Mouse (Mus musculus): Measurements from ENCODE around the gene Ccdc85c.

Gene Ccdc85c

DNA sequence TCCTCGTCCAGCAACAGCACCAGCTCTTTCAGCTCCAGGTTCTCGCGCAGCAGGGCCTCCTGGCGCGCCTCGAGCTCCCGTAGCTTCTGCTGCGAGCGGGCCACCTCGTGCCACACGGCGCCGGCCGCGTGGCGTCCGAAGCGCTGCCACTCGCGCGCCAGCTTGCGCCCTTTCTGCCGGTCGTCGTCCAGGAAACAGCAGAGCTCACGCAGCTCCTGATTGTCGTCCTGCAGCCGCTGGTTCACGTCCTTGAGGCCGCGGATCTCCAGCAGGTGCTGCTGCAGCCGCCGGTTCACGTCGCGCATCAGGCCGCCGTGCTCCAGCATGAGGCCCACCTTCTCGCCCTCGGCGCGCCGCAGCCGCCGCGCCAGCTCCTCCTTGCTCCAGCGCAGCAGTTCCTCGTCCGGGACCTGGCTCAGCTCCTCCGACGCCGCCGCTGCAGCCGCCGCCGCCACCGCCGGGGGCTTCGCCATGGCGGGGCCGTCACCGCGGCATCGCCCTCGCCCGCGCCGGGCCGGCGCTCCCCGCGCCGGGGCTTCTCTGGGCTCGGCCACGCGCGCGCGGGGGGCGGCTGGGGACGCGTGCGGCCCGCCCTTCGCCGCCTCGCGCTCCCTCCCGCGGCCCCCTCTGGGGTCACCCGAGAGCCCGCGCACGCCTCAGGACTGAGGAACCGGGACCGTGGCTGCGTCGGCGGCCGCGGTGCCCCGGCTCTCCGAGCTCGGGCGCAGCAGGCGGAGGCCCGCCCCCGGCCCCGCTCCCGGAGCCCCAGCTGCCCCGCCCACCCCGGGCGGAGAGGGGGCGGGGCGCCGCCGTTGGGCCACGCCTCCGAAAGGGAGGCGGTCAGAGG, at the start of gene Ccdc85c:
Ccdc85c (minus strand) TSS at position 765 of the 847 bp plus-strand sequence.
- peak; percentile 57 for DNase-seq

DNA sequence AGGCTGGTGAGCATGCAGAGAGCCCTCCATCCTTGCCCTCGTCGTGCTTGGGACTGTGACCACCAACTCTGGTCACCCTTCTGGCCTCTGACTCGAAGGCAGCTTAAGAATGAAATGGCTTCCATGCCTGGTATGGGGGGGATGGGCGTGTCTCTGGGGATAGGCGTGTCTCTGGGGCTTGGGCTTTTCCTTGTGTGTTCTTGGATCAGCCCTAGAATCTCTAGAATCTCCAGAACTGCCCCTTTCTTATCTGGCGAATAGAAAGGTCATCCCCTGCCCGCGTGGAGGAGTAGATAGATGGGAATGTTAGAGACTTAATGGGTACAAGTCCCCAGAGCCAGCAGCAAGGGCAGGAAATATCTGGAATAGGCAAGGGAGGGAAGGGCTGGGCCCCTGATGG, 44.9 kb upstream of the Ccdc85c start:
- no peak for DNase-seq

DNA sequence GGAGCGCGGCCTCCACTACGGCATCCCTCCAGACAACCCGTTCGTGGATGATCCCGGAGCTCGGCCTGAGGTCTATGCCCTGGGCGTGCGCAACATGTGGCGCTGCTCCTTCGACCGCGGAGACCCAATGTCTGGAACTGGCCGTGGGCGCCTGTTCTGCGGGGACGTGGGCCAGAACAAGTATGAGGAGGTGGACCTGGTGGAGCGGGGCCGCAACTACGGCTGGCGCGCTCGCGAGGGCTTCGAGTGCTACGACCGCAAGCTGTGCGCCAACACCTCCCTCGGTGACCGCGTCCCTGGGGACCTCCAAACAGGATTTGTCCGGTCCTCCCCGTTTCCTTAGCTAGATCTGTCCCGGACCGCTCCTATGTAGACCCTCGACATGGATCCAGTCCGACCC, 43.3 kb upstream of the Ccdc85c start:
- no peak for DNase-seq

DNA sequence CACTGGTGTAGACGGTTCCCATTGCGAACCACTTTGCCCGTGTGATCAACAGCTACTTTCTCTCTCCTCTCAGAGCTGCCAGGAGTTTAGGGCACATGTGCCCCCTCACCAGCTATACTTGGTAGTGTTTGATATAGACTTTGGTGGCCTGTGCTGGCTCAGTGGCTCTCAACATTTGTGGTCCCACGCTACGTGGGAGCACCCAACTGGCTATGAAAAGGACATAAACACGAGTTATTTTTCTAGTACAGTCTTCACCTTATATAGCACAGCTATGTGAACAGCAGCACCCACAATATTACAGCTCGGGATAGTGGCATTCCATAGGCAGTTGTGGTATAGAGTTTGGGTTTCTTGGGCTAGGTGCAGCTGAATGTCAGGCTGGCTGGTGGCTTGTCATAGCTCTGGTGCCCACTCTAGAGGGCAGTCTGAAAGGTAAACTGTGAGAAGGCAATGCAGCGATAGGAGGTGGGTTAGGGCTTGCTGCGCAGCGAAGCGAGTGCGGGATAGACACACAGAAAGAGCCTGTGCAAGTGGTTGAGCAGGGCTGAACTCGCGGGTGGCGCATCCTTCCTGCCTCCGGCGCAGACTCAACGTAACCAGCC, 42.7 kb upstream of the Ccdc85c start:
- no peak for DNase-seq

DNA sequence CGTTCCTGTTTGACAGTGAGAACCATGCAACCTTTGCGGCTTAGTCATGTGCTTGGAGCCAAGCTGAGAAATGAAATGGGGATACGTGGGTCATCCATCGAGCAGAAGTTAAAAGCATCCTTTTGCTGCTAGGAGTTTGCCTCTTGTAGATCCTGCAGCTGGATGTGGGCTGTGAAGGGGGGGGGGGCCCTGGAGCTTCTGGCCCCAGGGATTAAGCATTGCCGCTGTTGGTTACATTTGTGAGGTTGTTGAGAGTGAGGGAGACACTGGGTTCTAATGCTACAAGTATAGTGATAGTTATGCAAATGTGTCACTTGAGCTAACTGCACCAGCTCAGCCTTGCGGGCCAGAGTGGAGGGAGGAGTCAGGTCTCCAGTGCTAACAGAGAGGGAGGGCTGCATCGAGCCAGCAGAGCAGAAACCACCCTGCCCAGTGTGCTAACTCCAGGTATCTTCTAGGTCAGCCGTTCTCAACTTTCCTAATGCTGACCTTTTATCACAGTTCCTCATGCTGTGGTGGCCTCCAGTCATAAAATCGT, 42.0 kb upstream of the Ccdc85c start:
- no peak for DNase-seq

DNA sequence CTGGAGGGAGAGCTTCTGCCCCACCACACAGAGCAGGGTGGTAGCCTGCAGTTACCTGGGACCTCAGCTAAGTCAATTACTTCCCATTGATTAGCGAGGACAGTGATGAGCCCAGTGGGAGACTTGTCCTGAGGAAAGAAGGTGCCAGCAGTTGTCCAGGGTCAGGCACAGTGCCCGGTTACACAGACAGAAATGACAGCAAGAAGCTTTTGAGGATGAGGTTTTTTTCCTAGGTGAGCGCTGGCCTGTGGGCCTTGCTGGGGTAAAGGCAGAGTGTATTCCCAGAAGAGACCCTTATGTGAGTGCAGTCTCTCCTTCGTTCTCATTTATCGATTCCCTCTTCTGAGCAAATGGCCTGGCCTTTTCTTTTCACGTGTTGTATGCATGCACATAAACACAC, 41.4 kb upstream of the Ccdc85c start:
- no peak for DNase-seq

DNA sequence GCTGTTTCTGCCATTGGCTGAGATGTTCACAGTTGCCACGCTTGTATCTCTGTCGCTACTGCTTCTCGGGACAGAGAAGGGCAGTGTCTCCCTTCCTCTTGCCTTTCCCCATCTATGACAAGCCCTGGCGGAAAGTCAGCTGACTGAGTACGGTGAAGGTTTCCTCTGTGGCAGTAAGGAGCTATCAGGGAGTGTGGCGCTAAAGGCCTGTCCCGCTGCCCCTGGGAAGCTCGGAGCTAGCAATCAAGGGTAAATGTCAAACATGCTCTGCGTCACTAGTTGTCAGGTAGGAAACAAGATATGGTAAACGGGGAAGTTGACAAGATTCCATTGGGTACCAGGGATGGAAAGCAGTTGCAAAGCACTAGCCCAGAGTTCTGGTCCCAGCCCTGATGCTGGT, 40.6 kb upstream of the Ccdc85c start:
- DNase-seq = no peak

DNA sequence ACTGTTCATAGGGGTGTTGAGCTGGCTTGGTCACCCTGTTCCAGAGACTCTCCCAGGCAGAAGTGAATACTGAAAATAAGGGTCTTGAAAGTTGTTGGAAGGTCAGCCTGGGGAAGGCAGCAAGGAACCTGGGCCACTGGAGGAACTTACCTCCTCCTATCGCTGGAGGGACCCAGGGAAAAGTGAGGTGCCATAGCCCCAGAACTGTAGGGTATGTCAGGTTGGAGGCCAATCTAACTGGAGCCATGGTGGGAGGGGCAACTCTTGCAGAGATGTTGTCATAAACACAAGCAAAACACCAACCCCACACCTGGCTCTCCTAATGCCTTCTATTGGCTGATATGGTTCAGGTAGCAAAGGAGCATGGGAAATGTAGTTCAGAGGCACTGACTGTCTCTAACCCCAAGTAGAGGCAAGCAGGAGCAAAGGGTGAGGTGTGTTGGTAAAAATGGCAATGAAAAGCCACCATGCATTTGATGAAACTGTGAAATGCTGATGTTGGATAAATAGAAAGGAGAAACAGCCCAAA, 38.1 kb upstream of the Ccdc85c start:
- DNase-seq = no peak

DNA sequence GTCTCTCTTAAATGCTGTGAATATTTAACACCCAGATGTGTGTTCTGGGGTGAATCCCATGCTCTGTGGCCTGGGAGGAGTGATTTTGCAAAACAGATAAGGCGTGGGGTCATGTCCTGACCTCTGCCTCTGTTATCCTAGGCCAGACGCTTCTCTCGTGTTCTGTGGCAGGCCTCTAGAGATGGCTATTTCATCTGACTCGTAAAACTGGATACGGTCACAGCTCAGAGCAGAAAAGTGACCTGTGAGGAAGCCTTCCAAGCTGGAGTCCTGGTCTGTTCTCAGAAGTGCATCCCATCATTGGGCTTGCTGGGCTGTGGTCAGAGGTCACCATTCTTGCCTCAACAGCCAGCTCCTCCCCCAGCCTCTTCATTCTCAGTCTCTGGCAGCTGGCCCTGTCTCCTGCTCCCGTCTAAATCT, 37.2 kb upstream of the Ccdc85c start:
- no peak for DNase-seq

DNA sequence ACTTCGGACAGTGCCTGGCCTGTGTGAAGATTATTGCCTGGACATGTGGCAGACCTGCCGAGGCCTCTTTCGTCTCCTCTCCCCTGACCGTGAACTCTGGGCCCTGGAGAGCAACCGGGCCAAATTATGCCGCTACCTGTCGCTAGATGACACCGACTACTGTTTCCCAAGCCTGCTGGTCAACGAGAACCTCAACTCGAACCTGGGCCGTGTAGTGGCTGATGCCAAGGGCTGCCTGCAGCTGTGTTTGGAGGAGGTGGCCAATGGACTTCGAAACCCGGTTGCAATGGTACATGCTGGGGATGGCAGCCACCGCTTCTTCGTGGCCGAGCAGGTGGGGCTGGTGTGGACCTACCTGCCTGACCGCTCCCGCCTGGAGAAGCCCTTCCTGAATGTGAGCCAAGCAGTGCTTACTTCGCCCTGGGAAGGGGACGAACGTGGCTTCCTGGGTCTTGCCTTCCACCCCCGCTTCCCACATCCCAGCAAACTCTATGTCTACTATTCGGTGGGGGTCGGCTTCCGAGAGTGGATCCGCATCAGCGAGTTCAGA, 36.6 kb upstream of the Ccdc85c start:
- no peak for DNase-seq

DNA sequence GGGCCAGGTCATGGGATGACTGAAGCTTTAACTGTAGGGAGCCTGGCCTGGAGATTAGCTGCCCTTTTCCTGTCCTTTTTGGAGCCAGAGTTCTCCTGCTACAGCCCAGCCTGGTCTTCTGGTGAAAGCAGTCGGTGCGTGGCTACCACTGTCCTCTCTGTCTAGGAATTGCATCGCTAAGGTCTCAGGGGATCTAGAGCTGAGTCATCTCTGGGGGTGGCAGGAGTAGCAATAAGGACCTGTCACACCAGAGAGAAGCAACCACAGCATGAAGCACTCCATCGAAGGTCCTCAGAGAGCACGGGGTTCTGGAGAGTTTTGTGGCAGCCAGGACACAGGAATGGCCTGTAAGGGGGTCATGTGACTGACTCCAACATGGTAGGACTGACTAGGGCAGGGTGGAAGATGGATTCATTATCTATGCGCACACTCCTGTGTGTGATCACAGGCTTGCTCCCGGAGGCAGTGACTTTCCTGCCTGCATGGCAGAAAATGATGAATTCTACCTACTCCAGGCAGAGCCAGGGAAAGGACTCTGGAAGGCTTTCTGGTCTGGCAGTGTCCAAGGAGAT, 35.3 kb upstream of the Ccdc85c start:
- DNase-seq = no peak

DNA sequence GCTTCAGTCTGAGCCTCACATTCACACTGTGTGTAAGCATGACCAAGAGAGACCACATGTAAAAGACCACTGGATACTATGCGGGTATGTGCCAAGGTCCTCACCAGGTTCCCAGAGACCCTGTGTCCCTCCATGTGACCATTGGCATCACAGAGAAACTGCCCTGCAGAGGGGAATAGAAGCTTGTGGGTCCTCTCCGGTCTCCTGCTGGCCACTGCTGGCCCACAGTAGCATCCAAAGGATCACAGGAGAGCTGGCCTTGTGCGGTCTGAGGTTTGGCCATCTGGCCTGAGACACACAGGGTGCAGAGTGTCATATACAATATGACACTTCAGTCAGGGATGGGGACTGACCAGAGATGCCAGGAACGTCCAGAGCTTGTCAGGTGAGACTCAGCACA, 34.8 kb upstream of the Ccdc85c start:
- DNase-seq = no peak

DNA sequence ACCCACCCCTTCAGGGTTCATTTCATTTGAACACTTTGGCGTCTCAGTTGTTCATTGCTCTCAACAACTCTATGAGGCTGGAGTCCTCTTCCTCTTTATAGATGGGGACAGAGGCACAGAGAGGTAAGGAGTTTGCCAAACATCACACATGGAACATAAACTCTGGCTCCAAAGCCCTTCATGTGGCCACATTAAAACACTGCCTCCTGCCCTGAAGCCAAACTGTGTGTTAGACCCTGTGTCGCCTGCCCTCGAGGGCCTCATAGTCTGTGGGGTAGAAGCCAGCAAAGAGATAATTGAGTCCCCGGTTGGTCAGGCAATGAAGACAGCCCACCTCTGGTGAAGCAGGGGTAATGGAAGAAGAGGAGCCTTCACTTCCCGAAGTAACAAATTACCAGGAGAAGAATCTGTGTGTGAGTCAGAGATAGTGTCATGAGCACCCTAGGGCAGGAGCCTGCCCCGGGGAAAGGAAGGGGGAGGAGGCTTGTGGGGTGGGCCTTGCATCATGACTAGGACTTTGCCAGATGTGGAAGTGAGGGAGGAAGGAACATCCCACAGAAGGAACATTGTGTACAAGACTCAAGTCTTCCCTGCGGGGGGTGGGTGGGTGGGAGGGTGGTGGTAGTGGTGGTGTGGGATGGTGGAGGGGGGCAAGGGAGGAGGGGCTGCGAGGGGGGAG, 34.0 kb upstream of the Ccdc85c start:
- no peak for DNase-seq

DNA sequence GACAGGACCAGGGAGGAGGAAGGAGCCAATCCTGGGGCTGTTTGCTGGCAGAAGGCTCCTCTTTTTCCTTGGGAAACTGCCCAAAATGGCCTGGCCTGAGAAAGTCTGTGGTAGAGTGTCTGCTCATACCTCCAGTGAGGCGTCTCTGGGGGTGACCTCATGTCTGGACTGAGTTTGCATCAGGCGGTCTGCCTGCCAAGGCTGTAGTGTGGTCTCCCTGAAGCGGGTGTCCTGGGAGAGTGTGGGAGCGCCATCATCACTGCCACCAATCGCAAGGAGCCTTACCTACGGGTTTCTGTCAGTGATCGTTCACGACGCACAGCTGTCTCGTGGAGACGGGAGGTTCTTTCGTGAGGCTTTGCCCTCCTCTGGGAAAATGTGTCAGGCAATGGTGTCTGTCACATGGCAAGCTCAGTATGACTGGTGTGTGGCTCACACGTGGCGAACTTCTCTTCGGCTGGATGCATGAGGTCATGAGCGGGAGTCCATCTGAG, 33.2 kb upstream of the Ccdc85c start:
- no peak for DNase-seq

DNA sequence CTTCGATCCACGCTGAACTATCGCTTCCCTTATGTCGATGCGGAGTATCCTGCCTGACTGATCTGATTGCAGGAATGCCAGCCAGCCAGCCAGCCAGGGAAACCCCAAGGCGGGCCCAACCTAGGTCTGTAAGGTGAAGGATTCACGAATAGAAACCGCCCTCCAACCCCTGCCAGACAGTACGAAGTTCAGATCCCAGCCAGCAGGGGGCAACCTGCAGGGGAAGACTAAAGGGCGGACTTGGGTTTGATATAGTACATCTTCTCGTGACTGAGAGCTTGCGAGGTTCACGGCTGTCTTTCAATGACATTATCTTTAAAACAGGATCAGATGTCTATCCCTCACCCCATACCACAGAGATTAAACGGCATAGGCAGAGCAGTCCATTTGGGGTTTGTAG, 32.3 kb upstream of the Ccdc85c start:
- DNase-seq = peak; percentile 68

DNA sequence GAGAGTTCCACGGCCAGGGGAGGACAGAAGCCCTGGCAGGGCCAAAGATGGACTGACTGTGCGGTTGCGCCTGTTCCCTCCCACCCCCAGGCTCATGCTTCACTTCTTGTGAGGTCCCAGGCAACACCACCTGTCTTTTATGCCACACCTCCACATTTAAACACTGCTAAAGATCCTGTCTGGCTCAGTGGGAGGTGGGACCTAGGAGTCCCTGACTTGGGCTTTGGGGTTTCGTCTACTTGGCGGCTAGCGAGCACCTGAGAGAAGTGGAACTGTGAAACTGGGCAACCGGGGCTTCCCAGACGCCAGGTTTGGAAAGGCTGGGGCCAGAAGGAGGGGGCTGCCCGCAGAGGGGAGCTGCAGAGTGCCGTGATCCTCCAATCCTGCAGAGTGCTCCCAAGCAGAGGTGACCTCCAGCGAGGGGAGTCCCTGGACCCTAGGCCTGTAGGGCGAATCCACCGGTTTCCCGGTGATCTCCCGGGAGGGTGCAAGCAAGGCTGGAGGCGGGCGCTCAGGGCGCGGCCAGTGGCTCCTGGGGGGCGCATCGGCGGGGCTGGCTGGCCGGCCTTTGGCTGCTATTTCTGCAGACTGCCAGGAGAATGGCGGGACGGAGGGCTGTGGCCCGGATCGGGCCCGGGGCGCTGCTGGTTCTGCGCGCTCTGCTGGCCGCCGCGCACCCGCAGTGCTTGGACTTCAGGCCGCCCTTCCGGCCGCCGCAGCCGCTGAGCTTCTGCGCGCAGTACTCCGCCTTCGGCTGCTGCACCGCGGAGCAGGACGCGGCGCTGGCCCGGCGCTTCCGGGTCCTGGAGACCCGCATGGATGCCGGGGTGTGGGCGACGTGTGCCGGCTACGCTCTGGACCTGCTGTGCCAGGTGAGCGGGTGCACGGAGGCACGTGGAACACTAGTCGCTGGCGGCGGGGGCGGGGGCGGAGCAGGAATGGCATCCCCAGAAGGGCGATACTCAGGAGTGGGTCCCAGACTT, 30.9 kb upstream of the Ccdc85c start, which contains the start of gene Hhipl1:
Hhipl1 (plus strand) TSS at position 459 of the 983 bp plus-strand sequence.
- DNase-seq = peak; percentile 42

DNA sequence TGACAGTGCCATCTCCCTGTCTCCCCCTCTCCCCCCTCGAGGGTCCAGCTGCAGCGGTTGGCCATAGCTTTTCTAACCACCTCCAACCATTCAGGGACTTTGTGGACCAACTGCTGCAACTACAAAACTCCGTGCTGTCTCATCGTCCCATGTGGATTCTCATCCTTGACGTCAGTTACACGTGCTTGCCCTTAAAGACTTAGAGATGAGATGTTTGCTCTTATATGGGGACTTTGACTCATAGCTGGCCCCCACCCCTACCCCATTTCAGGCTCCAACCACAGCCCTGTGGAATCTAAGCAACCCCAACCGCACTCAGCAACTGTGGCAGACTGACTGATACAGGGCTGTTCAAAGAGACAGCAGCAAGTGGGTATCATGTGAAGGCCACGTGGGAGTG, 29.9 kb upstream of the Ccdc85c start:
- no peak for DNase-seq

DNA sequence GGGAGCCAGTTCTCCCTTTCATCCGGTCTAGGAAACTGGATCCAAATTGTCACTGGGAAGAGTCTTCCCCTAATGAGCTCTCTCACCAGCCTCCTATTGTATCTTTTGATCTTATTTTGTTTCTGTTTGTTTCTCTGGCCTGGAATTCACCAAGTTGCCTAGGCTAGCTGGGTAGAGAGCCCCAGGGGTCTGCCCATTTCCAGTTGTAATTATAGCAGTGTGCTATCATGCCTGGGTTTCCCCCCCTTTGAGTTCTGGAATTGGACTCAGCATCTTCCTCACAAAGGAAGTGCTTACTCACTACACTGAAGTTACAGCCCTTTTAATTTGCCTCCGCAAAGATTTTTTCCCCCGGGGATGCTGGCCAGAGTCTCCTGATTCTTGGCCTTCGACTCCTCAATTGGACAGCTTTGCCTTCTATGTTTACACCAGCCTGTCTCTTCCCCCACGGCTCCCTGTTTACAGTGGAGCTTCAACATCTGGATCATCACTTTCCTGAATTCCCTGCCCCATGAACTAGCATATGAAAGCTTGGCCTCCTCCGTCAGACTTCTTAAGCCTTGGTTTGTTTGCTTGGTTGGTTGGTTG, 28.6 kb upstream of the Ccdc85c start:
- DNase-seq = no peak

DNA sequence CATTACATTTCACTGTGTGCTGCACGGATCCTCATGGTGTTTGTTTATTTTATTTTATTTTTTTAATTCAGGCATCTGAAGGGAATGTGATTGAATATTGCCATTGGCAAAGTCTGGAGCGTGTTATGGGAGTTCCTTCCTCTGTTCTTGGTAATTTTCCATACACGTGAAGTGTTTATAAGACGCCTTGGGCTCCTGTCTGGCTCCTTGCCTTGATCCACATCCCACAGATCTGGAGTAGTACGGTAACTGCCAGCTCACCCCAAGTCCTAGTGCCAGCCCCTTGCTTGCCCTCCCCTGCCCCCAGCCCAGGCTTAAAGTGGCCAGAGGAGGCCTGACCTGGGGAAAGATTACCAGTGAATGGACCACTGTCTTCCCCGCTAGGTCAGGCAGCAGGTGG, 25.8 kb upstream of the Ccdc85c start:
- no peak for DNase-seq

DNA sequence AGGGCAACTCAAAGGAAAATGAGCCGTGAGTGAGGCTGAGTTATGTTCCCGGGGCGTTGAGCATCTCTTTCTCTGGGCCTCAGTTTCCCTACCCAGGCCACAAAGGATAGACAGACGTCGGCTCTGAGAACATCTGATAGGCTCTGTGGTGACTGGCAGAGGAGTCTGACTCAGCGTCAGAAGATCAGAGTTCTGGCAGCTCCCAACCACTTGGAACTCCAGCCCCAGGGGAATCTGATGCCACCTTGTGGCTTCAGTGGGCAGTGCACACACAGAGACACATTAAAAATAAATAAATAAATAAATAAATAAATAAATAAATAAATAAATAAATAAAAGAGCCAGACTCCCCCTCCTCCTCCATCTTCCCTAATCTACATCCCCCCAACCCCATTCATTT, 21.8 kb upstream of the Ccdc85c start:
- DNase-seq = no peak

DNA sequence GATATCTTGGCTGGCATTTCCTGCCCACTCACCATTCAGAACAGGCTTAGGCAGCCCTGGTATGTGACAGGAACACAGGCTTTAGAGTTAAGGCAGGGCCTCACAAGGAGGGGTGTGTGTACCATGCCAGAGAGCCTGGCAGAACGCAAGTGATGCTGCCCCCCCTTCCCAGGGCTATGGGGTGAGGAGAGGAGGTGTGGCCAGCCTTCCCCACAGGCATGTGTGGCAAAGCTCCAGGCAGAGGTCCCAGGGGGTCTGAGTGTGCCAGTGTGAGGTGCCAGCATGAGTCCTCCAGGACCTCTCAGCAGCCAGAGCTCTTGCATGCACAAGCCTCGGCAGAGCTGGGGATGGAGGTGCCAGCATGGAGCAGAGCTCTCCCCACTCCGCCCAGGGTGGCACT, 19.4 kb upstream of the Ccdc85c start:
- DNase-seq = no peak

Data from right cerebral cortex, postnatal 4 days (tissue).